Mouse (Mus musculus): ENCODE results near the gene Mrpl58.
A peak's percentile ranks its signal among the peaks of the same experiment; 100 is the strongest.
"Not testable (repeated sequence)": the region's sequence is repeated elsewhere in the genome, so short reads cannot be mapped to it uniquely, and the experiment has no call there.

Gene Mrpl58

DNA sequence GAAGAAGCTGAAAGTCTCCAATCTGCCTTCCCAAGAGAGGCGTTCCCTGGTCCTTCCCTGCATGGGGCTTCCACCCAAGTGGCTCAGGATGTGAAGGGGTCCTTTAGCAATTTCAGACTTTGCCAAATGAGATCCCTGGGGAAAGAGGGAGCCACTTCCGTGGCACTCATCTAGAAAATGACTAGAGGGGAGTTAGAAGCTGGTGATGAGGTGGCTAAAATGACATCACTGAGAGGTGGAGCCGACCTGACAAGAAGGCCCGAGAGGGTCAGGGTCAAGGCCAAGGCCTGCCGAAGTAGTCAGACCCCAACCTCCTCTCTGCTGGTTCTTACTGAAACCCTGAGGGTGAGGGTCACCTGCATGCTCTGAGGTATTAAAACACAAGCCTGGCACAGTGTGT lies 20.7 kb upstream of the Mrpl58 start:
- no peak for DNase-seq (ENCODE audit: low spot score in 2 of 2)

GRCm38 (mm10) chr11:115383701-115384474 lies 19.7 kb upstream of the Mrpl58 start:
- DNase-seq (ENCODE audit: low spot score in 2 of 2), result peak in 1 of 2 experiments; percentile 52

DNA sequence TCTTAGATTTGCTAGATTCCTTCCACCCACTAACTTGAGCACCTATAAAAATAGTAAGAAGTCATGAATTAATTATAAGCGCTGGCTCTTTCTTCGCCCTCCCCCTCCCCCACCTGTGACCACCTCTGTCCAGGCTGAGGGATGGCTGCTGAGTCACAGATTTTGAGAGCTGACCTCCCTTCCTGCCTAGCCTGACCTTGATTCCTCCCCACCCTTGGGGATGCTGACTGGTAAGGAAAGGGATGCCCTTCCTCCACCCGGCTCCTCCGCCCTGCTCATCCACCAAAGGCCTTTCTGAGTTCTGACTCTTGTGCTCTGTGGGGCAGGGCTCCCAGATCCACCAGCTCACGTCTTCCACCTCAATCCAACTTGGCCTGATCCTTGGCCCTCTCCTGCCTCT lies 19.0 kb upstream of the Mrpl58 start:
- no peak for DNase-seq (ENCODE audit: low spot score in 2 of 2)

DNA sequence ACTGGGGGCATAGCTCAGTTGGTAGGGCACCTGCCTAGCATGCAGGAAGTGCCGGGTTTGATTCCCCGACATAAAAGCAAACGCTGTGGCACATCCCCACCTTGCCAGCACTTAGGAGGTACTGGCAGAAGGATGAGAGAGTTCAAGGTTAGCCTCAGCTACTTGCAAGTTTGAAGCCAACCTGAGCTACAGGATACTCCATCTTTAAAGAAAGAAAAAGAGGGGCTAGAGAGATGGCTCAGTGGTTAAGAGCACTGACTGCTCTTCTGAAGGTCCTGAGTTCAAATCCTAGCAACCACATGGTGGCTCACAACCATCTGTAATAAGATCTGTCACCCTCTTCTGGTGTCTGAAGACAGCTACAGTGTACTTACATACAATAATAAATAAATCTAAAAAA lies 16.7 kb upstream of the Mrpl58 start:
- not testable (repeated sequence) for DNase-seq (ENCODE audit: low spot score in 2 of 2)

DNA sequence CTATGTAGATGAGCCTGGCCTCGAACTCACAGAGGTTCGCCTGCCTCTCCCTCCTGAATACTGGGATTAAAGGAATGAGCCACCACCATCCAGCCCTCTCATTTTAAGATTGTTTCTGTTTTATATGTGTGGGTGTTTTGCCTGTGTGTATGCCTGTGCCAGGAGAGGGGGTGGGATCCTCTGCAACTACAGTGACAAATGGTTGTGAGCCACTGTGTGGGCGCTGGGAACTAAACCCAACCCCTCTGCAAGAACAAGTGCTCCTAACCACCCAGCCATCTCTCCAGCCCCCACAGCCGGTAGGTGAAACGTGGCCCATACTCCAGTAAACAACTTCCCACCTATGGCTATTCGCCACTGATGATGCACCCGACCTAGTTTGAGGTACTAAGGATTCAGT lies 12.2 kb upstream of the Mrpl58 start:
- no peak for DNase-seq (ENCODE audit: low spot score in 2 of 2)

- no peak for DNase-seq (ENCODE audit: low spot score in 2 of 2)
Observed at GRCm38 (mm10) chr11:115393721-115394325, 9.7 kb upstream of the Mrpl58 start.

- no peak for DNase-seq (ENCODE audit: low spot score in 2 of 2)
Observed at GRCm38 (mm10) chr11:115398085-115398484, 5.5 kb upstream of the Mrpl58 start.

- DNase-seq (ENCODE audit: low spot score in 2 of 2), result no peak
Observed at GRCm38 (mm10) chr11:115400126-115400525, 3.4 kb upstream of the Mrpl58 start.

GRCm38 (mm10) chr11:115400630-115401391 lies 2.7 kb upstream of the Mrpl58 start:
- peak; percentile 66 to 71 for DNase-seq (ENCODE audit: low spot score in 2 of 2)

- no peak for DNase-seq (ENCODE audit: low spot score in 2 of 2)
Observed at GRCm38 (mm10) chr11:115405723-115406122, 2.2 kb downstream of the Mrpl58 start.

- no peak for DNase-seq (ENCODE audit: low spot score in 2 of 2)
Observed at GRCm38 (mm10) chr11:115406858-115407401, 3.4 kb downstream of the Mrpl58 start.

DNA sequence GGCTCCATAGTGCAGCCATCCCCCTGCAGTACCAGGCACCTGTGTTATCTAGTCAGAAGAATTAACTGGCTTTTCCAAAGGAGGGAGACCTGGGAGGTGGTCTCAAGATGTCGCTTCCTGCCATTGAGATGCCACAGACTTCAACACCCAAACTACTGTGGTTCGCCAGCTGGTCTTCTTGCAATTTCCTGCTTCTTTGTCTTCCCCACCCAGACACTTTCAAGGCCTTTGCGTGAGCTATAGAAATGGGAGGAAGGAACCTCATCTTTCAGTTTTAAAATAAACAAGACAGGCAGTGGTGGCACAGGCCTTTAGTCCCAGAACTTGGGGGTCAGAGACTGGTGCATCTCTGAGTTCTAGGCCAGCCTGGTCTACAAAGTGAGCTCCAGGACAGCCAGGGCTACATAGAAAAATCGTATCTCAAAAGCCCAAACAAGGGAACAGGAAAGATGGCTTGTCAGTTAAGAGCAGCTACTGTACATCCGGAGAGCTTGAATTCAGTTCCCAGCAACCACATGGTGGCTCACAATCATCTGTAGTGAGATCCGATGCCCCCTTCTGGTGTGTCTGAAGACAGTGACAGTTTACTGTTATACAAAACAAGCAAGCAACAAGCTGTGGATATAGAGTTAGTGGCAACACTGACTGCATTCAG lies 4.8 kb downstream of the Mrpl58 start:
- DNase-seq (ENCODE audit: low spot score in 2 of 2), result no peak

GRCm38 (mm10) chr11:115409556-115409955 lies 6.0 kb downstream of the Mrpl58 start:
- no peak for DNase-seq (ENCODE audit: low spot score in 2 of 2)

GRCm38 (mm10) chr11:115419531-115420237 lies 16.1 kb downstream of the Mrpl58 start, which contains the start of the genes Atp5h and Kctd2:
TSS of gene Atp5h (minus strand) at chr11:115419962.
TSS of gene Kctd2 (plus strand) at chr11:115420128.
- DNase-seq (ENCODE audit: low spot score in 2 of 2), result peak; percentile 95

- peak; percentile 51 for DNase-seq (ENCODE audit: low spot score in 2 of 2)
Observed at GRCm38 (mm10) chr11:115420336-115421190, 17.0 kb downstream of the Mrpl58 start.

GRCm38 (mm10) chr11:115421328-115421727 lies 17.8 kb downstream of the Mrpl58 start:
- no peak for DNase-seq (ENCODE audit: low spot score in 2 of 2)

GRCm38 (mm10) chr11:115421972-115422371 lies 18.4 kb downstream of the Mrpl58 start:
- DNase-seq (ENCODE audit: low spot score in 2 of 2), result no peak

GRCm38 (mm10) chr11:115423091-115423490 lies 19.5 kb downstream of the Mrpl58 start:
- no peak for DNase-seq (ENCODE audit: low spot score in 2 of 2)

GRCm38 (mm10) chr11:115424666-115425065 lies 21.1 kb downstream of the Mrpl58 start:
- DNase-seq (ENCODE audit: low spot score in 2 of 2), result no peak

DNA sequence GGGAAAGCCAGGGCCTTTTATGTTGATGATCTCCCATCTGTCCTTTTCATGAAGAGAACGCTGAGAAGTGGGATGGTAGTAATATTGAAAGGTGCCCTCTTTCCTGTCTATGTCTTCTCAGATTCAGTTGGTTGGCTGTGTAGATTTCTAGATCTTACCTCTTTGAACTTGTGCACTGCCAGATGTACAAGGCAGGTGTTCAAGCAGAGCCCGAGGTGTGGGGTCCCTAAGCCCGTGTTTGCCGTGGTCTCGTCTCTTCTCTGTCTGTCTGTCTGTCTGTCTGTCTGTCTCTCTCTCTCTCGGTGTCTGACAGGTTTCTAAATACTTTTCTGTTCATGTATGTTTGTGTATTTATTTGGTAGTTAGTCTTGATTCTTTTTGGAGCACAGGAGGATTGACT lies 22.1 kb downstream of the Mrpl58 start:
- no peak for DNase-seq (ENCODE audit: low spot score in 2 of 2)

Measured in frontal cortex, postnatal 36 days (tissue).